Comparison of ENCODE assay signal across 14 mouse cellular contexts in the genomic region with DNA sequence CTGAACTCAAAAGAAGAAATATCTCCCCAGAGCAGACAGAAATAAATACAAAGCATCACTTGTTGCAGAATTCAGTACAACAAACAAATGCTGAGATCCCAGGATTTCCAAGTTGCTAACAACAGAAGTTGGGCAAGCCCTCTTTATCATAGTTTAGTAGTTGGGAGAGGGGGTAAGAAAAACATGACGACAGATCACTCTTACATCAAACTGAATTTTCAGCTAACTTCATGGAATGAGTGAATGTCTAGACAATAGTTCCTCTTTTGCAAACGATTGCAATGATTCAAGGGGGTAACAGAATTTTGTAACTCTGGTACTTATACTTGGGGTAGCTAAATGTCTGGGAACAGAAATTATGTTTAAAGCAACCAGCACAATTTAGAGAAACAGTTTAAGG. TPM values are rescaled to one million over a fixed set of nuclear protein-coding genes. Genes with fewer than 3 reads are reported as not detected.
DNase-seq lines count a peak whose midpoint lies in the region; ATAC-seq lines count a peak whose summit lies in the region.
"Had no signal": no experiment of that assay in that cellular context is flagged by ENCODE, and none has a peak within 500 bp of the region (broad histone marks: within the 10 kb centered on the region; RNA-seq: fewer than 3 reads in every experiment).

No protein-coding gene starts in this region.

- H3K4me1 ChIP-seq in forebrain, embryonic 12.5 days = peaks cover 43% of the 10 kb centered on the region
- peaks cover 34% of the 10 kb centered on the region for H3K4me1 ChIP-seq in hindbrain, embryonic 14.5 days (replicated peaks; ENCODE audit: control insufficient read depth, insufficient read depth, low read length)
- peaks cover 34% of the 10 kb centered on the region for H3K4me1 ChIP-seq in midbrain, embryonic 14.5 days (ENCODE audit: control insufficient read depth, insufficient read depth, low read length)

- H3K4me3 ChIP-seq in forebrain, embryonic 12.5 days (replicated peaks) = peak overlapping the region; percentile 84; the same call in 1 of the 2 replicates
- peak overlapping the region; percentile 85; the same call in 1 of the 2 replicates for H3K4me3 ChIP-seq in hindbrain, embryonic 14.5 days (replicated peaks; ENCODE audit: low read length)
- H3K4me3 ChIP-seq in midbrain, embryonic 14.5 days (replicated peaks; ENCODE audit: low read depth, low read length) = no peak overlapping the region

- H3K4me2 ChIP-seq in forebrain, embryonic 12.5 days = peak overlapping the region; percentile 79
- H3K4me2 ChIP-seq in hindbrain, embryonic 14.5 days (replicated peaks) = peak overlapping the region; percentile 85
- peak overlapping the region; percentile 77 for H3K4me2 ChIP-seq in midbrain, embryonic 14.5 days (ENCODE audit: low read length)

- H3K27me3 ChIP-seq in forebrain, embryonic 12.5 days = no peaks in the 10 kb centered on the region
- H3K27me3 ChIP-seq in hindbrain, embryonic 14.5 days (ENCODE audit: control insufficient read depth, insufficient read depth, low read length) = no peaks in the 10 kb centered on the region
- H3K27me3 ChIP-seq in midbrain, embryonic 14.5 days (ENCODE audit: control insufficient read depth, insufficient read depth, low read length) = no peaks in the 10 kb centered on the region

- H3K9me3 ChIP-seq in forebrain, embryonic 12.5 days = no peaks in the 10 kb centered on the region
- no peaks in the 10 kb centered on the region for H3K9me3 ChIP-seq in hindbrain, embryonic 14.5 days (ENCODE audit: control insufficient read depth, low read length)
- no peaks in the 10 kb centered on the region for H3K9me3 ChIP-seq in midbrain, embryonic 14.5 days (ENCODE audit: control insufficient read depth, low read length)
- H3K9me3 ChIP-seq: lung, embryonic 15.5 days had no signal

- no peak overlapping the region for H3K27ac ChIP-seq in forebrain, embryonic 12.5 days
- no peak overlapping the region for H3K27ac ChIP-seq in hindbrain, embryonic 14.5 days
- H3K27ac ChIP-seq in midbrain, embryonic 14.5 days (replicated peaks; ENCODE audit: low read depth, low read length) = no peak overlapping the region
- H3K27ac ChIP-seq: lung, embryonic 15.5 days had no signal

- no peaks in the 10 kb centered on the region for H3K36me3 ChIP-seq in forebrain, embryonic 12.5 days (replicated peaks)
- no peaks in the 10 kb centered on the region for H3K36me3 ChIP-seq in hindbrain, embryonic 14.5 days (replicated peaks; ENCODE audit: control insufficient read depth, insufficient read depth)
- H3K36me3 ChIP-seq in midbrain, embryonic 14.5 days (ENCODE audit: control insufficient read depth, insufficient read depth, low read length) = no peaks in the 10 kb centered on the region
- H3K36me3 ChIP-seq: lung, embryonic 15.5 days had no signal

- H3K9ac ChIP-seq in forebrain, embryonic 12.5 days = no peak overlapping the region
- 0 out of 2 replicates have a peak overlapping the region, but pooled peaks have one; percentile 76 for H3K9ac ChIP-seq in hindbrain, embryonic 14.5 days
- H3K9ac ChIP-seq in midbrain, embryonic 14.5 days (replicated peaks; ENCODE audit: low read length) = no peak overlapping the region; the same call in 1 of the 2 replicates

- no peak for DNase-seq in hindbrain, embryonic 14.5 days (ENCODE audit: low spot score)
- no peak for DNase-seq in midbrain, embryonic 14.5 days
- DNase-seq in MN1 (ENCODE audit: low spot score) = no peak
- DNase-seq in left cerebral cortex, adult 8-10 months (ENCODE audit: low spot score in 2 of 2) = no peak
- DNase-seq in ovary, postnatal 14 days (ENCODE audit: low spot score) = no peak
- DNase-seq: cerebellum, postnatal 25 days; heart, adult 18-20 months; heart, postnatal 10 days; kidney, adult 18-20 months; left cerebral cortex, postnatal 4 days; retina, postnatal 1 day had no signal

- ATAC-seq in common myeloid progenitor, adult 5-6 weeks (replicated peaks; ENCODE audit: low read depth, poor library complexity, severe bottlenecking) = 0 out of 2 replicates have a peak, but pooled peaks have one; percentile 6
- ATAC-seq in forebrain, embryonic 12.5 days (ENCODE audit: low FRiP score) = no peak
- no peak for ATAC-seq in hindbrain, embryonic 14.5 days (ENCODE audit: low FRiP score)
- ATAC-seq in midbrain, embryonic 14.5 days (ENCODE audit: low FRiP score, low TSS enrichment) = no peak

- 57% methylated on average over 2 of the region's 2 CpGs for WGBS in forebrain, embryonic 12.5 days
- WGBS in hindbrain, embryonic 14.5 days = 59% methylated on average over 2 of the region's 2 CpGs
- WGBS in midbrain, embryonic 14.5 days = 65% methylated on average over 2 of the region's 2 CpGs

RNA-seq across cellular contexts. Expression of a gene that starts 1.2 kb away (rescaled TPM):
- total RNA-seq in common myeloid progenitor, adult 5-6 weeks (2017) = 15.5 and 20.9 TPM in 2 replicates
- polyA plus RNA-seq in forebrain, embryonic 12.5 days (2016; fragmentation: Nextera tagmentation; extraction: Ambion mirVana) = 17.3 and 18.4 TPM in 2 replicates
- polyA plus RNA-seq in hindbrain, embryonic 14.5 days (2014; fragmentation: Nextera tagmentation; extraction: Ambion mirVana) = 10.9 and 14.8 TPM in 2 replicates
- 13.1 and 16.0 TPM in 2 replicates for polyA plus RNA-seq in midbrain, embryonic 14.5 days (2014; fragmentation: Nextera tagmentation; extraction: Ambion mirVana)
- total RNA-seq in left cerebral cortex, adult 8-10 months (2022) = 10 to 100 TPM; 26.9 to 31.1 (median 27.7) TPM
